Mouse (Mus musculus): ENCODE data around the gene Lyzl4. TPM values are rescaled to one million over a fixed set of nuclear protein-coding genes. Genes with fewer than 3 reads are reported as not detected.

The Lyzl4 gene
- polyA plus RNA-seq, 1 experiment from 2014 or later, result not detected

GRCm38 (mm10) chr9:121549444-121549843, 92.5 kb downstream of the Lyzl4 start:
- Histone ChIP-seq H3K27ac (no peak overlapping the region; the same call in 1 of the 2 replicates), H3K4me3 (replicated peaks) (no peak overlapping the region), H3K36me3 (replicated peaks) (no peaks in the 10 kb centered on the region), H3K4me1 (peaks cover 12% of the 10 kb centered on the region), H3K4me2 (no peak overlapping the region), H3K9ac (no peak overlapping the region), H3K27me3 (0 out of 2 replicates have a peak, but pooled peaks cover 6% of the 10 kb centered on the region), H3K9me3 (no peaks in the 10 kb centered on the region)
- ATAC-seq (ENCODE audit: low FRiP score), result no peak

GRCm38 (mm10) chr9:121549010-121549409, 92.9 kb downstream of the Lyzl4 start:
- H3K9ac ChIP-seq, result no peak overlapping the region

GRCm38 (mm10) chr9:121547431-121547830, 94.5 kb downstream of the Lyzl4 start:
- Histone ChIP-seq H3K27me3 (0 out of 2 replicates have a peak, but pooled peaks cover 6% of the 10 kb centered on the region), H3K4me1 (peaks cover 12% of the 10 kb centered on the region), H3K4me3 (replicated peaks) (no peak overlapping the region), H3K9me3 (no peaks in the 10 kb centered on the region), H3K27ac (no peak overlapping the region), H3K4me2 (no peak overlapping the region), H3K9ac (no peak overlapping the region), H3K36me3 (replicated peaks) (no peaks in the 10 kb centered on the region)
- ATAC-seq (ENCODE audit: low FRiP score), result no peak
- 69% methylated on average over 4 of the region's 4 CpGs for WGBS

More at GRCm38 (mm10) chr9:121549010-121549409, 92.9 kb downstream of the Lyzl4 start:
- H3K9me3 ChIP-seq, result no peaks in the 10 kb centered on the region
- 0 out of 2 replicates have a peak, but pooled peaks cover 6% of the 10 kb centered on the region for H3K27me3 ChIP-seq
- H3K4me1 ChIP-seq, result peaks cover 12% of the 10 kb centered on the region
- H3K27ac ChIP-seq, result no peak overlapping the region
- 79% methylated on average over 5 of the region's 5 CpGs for WGBS
- no peak for ATAC-seq (ENCODE audit: low FRiP score)
- H3K36me3 ChIP-seq (replicated peaks), result no peaks in the 10 kb centered on the region
- H3K4me3 ChIP-seq (replicated peaks), result no peak overlapping the region
- H3K4me2 ChIP-seq, result no peak overlapping the region

GRCm38 (mm10) chr9:121541530-121541929, 100.4 kb downstream of the Lyzl4 start:
- Histone ChIP-seq H3K4me1 (no peaks in the 10 kb centered on the region), H3K4me3 (replicated peaks) (no peak overlapping the region), H3K27me3 (no peaks in the 10 kb centered on the region), H3K9ac (no peak overlapping the region), H3K27ac (peak overlapping the region; percentile 68), H3K9me3 (peaks cover 4% of the 10 kb centered on the region), H3K36me3 (replicated peaks) (no peaks in the 10 kb centered on the region), H3K4me2 (no peak overlapping the region)
- ATAC-seq (ENCODE audit: low FRiP score), result no peak

- WGBS, result 53% methylated on average over 9 of the region's 9 CpGs
- Histone ChIP-seq H3K36me3 (replicated peaks) (no peaks in the 10 kb centered on the region), H3K9me3 (peaks cover 6% of the 10 kb centered on the region), H3K4me3 (replicated peaks) (no peak overlapping the region), H3K9ac (no peak overlapping the region), H3K4me2 (no peak overlapping the region), H3K27me3 (no peaks in the 10 kb centered on the region), H3K4me1 (no peaks in the 10 kb centered on the region), H3K27ac (no peak overlapping the region)
- no peak for ATAC-seq (ENCODE audit: low FRiP score)
Measured at GRCm38 (mm10) chr9:121532626-121533025, 109.3 kb downstream of the Lyzl4 start.

- no peak overlapping the region for H3K4me2 ChIP-seq
- 86% methylated on average over 8 of the region's 8 CpGs for WGBS
- H3K36me3 ChIP-seq (replicated peaks), result no peaks in the 10 kb centered on the region
- ATAC-seq (ENCODE audit: low FRiP score), result no peak
- no peak overlapping the region for H3K27ac ChIP-seq
- no peak overlapping the region for H3K4me3 ChIP-seq (replicated peaks)
- no peaks in the 10 kb centered on the region for H3K9me3 ChIP-seq
- H3K4me1 ChIP-seq, result no peaks in the 10 kb centered on the region
- H3K9ac ChIP-seq, result no peak overlapping the region
- H3K27me3 ChIP-seq, result no peaks in the 10 kb centered on the region
Measured at GRCm38 (mm10) chr9:121528605-121529357, 113.1 kb downstream of the Lyzl4 start.

Other genes starting within 250 kb of the Lyzl4 start
- gene Cck, start 146.4 kb downstream of the Lyzl4 start, polyA plus RNA-seq (2016; fragmentation: Nextera tagmentation; extraction: Ambion mirVana), result 7.3 and 13.5 TPM in 2 replicates
- gene Vipr1, start 620 bp upstream of the Lyzl4 start, polyA plus RNA-seq (2016; fragmentation: Nextera tagmentation; extraction: Ambion mirVana), result 0.50 and 1.7 TPM in 2 replicates
- 24.5 and 29.3 TPM in 2 replicates for gene Sec22c, start 63.4 kb upstream of the Lyzl4 start, polyA plus RNA-seq (2016; fragmentation: Nextera tagmentation; extraction: Ambion mirVana)
- gene Ss18l2, start 68.2 kb upstream of the Lyzl4 start, polyA plus RNA-seq (2016; fragmentation: Nextera tagmentation; extraction: Ambion mirVana), result 97.5 and 104 TPM in 2 replicates
- 75.7 and 78.2 TPM in 2 replicates for gene Nktr, start 77.1 kb upstream of the Lyzl4 start, polyA plus RNA-seq (2016; fragmentation: Nextera tagmentation; extraction: Ambion mirVana)
- gene Zfp651, start 117.2 kb upstream of the Lyzl4 start, polyA plus RNA-seq (2016; fragmentation: Nextera tagmentation; extraction: Ambion mirVana), result 9.5 and 10.8 TPM in 2 replicates
- gene Klhl40, start 135.5 kb upstream of the Lyzl4 start, polyA plus RNA-seq (2016; fragmentation: Nextera tagmentation; extraction: Ambion mirVana), result 0.28 TPM in 1 of 2 replicates, not detected in the other
- not detected in 2 replicates for gene Hhatl, start 150.4 kb upstream of the Lyzl4 start, polyA plus RNA-seq (2016; fragmentation: Nextera tagmentation; extraction: Ambion mirVana)
- 3.1 and 3.6 TPM in 2 replicates for gene Ccdc13, start 197.4 kb upstream of the Lyzl4 start, polyA plus RNA-seq (2016; fragmentation: Nextera tagmentation; extraction: Ambion mirVana)
- 153 and 158 TPM in 2 replicates for gene Higd1a, start 216.3 kb upstream of the Lyzl4 start, polyA plus RNA-seq (2016; fragmentation: Nextera tagmentation; extraction: Ambion mirVana)

All from forebrain, embryonic 12.5 days (tissue).